Mouse (Mus musculus) neural tube, embryonic 13.5 days (tissue): ENCODE results near the gene Frs2. TPM values are rescaled to one million over a fixed set of nuclear protein-coding genes. Genes with fewer than 3 reads are reported as not detected.

Experiments used
- ATAC-seq: fragments of 200-750 bp; cut with Nextera tagmentation; 2 replicates; pipeline ENCODE4 v1.8.0; 2017; ENCODE audit warnings: low read depth, mild to moderate bottlenecking, moderate TSS enrichment, moderate library complexity
- H3K27ac ChIP-seq: fragments of 300-500 bp; sonication (generic); replicated peaks from 2 replicates; pipeline ENCODE4 v1.5.1; 2015; ENCODE audit warnings: moderate library complexity, mild to moderate bottlenecking, inconsistent platforms
- H3K27me3 ChIP-seq: fragments of 300-500 bp; sonication (generic); 2 replicates; pipeline ENCODE4 v1.6.1; 2015; ENCODE audit warnings: mild to moderate bottlenecking, inconsistent platforms
- H3K36me3 ChIP-seq: fragments of 300-500 bp; sonication (generic); 2 replicates; pipeline ENCODE4 v1.6.1; 2015; ENCODE audit warnings: mild to moderate bottlenecking, inconsistent platforms
- H3K4me1 ChIP-seq: fragments of 300-500 bp; sonication (generic); replicated peaks from 2 replicates; pipeline ENCODE4 v1.6.1; 2015; ENCODE audit warnings: inconsistent platforms
- H3K4me2 ChIP-seq: fragments of 300-500 bp; sonication (generic); 2 replicates; pipeline ENCODE4 v1.6.1; 2015; ENCODE audit warnings: inconsistent platforms, mild to moderate bottlenecking, moderate library complexity
- H3K4me3 ChIP-seq: fragments of 300-500 bp; sonication (generic); 2 replicates; pipeline ENCODE4 v1.5.1; 2015; ENCODE audit warnings: mild to moderate bottlenecking, inconsistent platforms
- H3K9ac ChIP-seq: fragments of 300-500 bp; sonication (generic); 2 replicates; pipeline ENCODE4 v1.6.1; 2015; ENCODE audit warnings: moderate library complexity, mild to moderate bottlenecking, inconsistent platforms
- H3K9me3 ChIP-seq: fragments of 300-500 bp; sonication (generic); 2 replicates; pipeline ENCODE4 v1.6.1; 2016; ENCODE audit warnings: inconsistent platforms
- WGBS: fragments of 180-500 bp; shearing (Covaris S2); methylation state at CpG from one replicate; pipeline ENCODE4 v1.1.7; 2015; 5-methylcytosine and 5-hydroxymethylcytosine counted together
- polyA plus RNA-seq: library from polyadenylated mRNA; unstranded; fragments of >200 nt; fragmentation: Nextera tagmentation; extraction: Ambion mirVana; gene quantifications from 2 replicates; pipeline ENCODE4 v1.2.1, GENCODE M21; 2015

The Frs2 gene
- polyA plus RNA-seq, 1 experiment from 2014 or later, result 20.9 TPM

DNA sequence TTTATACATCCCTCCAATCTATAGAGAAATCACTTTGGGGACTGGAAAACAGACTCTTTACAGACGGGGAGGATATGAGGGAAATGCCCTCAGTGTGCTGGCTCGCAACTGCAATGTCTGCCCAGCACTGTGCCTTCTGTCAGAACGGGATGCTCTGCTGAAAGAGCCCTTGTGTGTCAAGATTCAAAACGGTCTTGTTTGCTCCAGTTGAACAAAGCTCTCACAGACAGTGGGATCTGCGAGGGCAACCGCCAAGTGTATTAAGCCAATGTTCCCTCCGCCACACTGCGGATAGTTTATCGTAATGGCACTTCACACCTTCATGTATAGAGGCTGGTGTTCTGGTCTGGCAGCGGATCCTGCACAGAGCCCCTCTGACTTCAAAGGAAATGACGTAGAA, 14.3 kb upstream of the Frs2 start:
- ATAC-seq, result 0 out of 2 replicates have a peak, but pooled peaks have one; percentile 32
- 0 out of 2 replicates have a peak, but pooled peaks cover 5% of the 10 kb centered on the region for H3K4me1 ChIP-seq
- no peak overlapping the region for H3K27ac ChIP-seq
- 0 out of 2 replicates have a peak overlapping the region, but pooled peaks have one; percentile 51 for H3K9ac ChIP-seq
- H3K9me3 ChIP-seq, result no peaks in the 10 kb centered on the region
- no peaks in the 10 kb centered on the region for H3K27me3 ChIP-seq
- 41% methylated on average over 11 of the region's 11 CpGs for WGBS
- no peak overlapping the region for H3K4me3 ChIP-seq
- H3K36me3 ChIP-seq, result no peaks in the 10 kb centered on the region
- peak overlapping the region; percentile 35 for H3K4me2 ChIP-seq

DNA sequence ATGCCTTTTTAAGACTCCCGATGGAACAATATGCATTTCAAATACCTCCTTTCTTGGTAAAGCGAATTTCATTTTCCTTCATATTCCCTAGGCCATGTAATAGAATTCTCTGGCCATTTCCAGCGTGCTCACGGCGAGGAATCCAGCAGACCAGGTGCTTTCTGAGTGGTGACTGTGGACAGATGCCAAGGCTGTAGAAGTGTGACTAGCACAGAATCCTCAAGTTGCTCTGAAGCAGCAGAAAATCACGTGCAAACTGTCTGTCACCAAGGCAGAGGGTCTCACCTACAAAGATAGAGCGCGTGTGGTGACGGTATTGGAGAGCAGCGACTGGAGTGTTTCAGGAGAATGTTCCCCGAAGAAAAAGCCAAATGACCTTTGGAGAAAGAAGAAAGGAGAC, 11.8 kb upstream of the Frs2 start:
- Histone ChIP-seq H3K27me3 (no peaks in the 10 kb centered on the region), H3K9me3 (no peaks in the 10 kb centered on the region), H3K36me3 (no peaks in the 10 kb centered on the region), H3K9ac (no peak overlapping the region), H3K27ac (no peak overlapping the region), H3K4me3 (no peak overlapping the region), H3K4me2 (no peak overlapping the region), H3K4me1 (0 out of 2 replicates have a peak, but pooled peaks cover 5% of the 10 kb centered on the region)
- no peak for ATAC-seq
- WGBS, result 76% methylated on average over 11 of the region's 11 CpGs

DNA sequence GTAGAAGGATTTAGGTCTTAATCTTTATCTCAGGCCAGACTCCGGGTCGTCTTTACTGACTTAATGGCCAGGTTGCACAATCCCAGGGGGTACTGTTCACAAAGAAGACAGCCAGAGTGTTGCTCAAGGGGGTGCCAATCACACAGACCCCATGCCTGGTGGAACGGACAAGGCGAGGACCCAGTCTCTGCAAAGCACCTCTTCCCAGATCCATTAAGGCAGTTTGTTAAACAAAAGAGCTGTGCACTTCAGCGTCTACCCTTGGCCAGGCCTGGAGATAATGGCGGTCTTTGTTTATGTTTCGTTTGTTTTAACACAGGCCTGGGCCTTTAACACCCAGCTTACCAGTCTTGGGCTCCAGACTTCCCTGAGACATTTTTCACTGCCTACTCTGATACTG, 3.9 kb upstream of the Frs2 start:
- Histone ChIP-seq H3K36me3 (no peaks in the 10 kb centered on the region), H3K9ac (no peak overlapping the region), H3K4me1 (peaks cover 39% of the 10 kb centered on the region), H3K4me3 (no peak overlapping the region), H3K27me3 (no peaks in the 10 kb centered on the region), H3K4me2 (no peak overlapping the region), H3K9me3 (no peaks in the 10 kb centered on the region), H3K27ac (no peak overlapping the region)
- 8% methylated on average over 7 of the region's 7 CpGs for WGBS
- no peak for ATAC-seq

DNA sequence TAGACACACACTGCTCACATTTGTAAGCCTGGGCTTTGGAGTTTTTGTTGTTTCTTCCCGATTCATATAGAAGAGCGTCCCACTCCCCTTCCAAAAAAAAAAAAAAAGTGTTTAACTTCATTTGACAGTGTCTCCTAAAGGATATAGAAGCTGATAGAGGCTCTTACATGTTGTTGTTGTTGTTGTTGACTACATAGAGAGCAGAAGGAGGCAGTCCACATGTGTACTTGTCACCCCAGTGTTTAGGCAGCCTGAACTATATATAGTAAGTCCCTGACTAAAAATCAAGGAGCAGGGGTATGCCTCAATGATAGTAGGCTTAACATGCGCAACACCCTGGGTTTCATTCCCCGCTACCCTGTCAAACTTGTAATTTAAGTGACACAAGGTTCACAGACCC, 3.3 kb upstream of the Frs2 start:
- no peaks in the 10 kb centered on the region for H3K36me3 ChIP-seq
- ATAC-seq, result no peak
- H3K4me1 ChIP-seq, result peaks cover 44% of the 10 kb centered on the region
- no peak overlapping the region for H3K4me3 ChIP-seq
- H3K4me2 ChIP-seq, result peak overlapping the region; percentile 78; the same call in 1 of the 2 replicates
- no peak overlapping the region for H3K27ac ChIP-seq
- H3K9me3 ChIP-seq, result no peaks in the 10 kb centered on the region
- H3K9ac ChIP-seq, result no peak overlapping the region
- no peaks in the 10 kb centered on the region for H3K27me3 ChIP-seq
- WGBS, result 42% methylated on average over 4 of the region's 4 CpGs

DNA sequence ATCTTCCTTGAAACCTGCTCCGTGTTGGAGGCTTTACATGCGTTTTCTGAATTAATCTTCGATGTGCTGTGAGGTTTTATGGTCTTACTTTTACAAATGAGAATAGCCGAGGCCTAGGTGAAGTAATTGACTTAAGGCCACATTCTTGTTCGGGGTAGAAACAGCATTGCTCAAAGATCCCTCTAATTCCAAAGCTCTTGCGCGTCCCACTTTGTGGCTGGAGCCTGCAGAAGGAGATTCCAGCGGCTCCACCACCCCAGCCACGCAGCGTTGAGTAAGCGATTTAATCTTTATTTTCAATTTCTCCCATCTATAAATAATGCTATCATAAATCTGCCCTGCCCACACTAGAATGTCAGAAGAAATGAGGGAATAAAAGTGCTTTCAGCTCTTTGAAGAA, 2.9 kb upstream of the Frs2 start:
- H3K36me3 ChIP-seq, result no peaks in the 10 kb centered on the region
- WGBS, result 9% methylated on average over 11 of the region's 11 CpGs
- no peak for ATAC-seq

DNA sequence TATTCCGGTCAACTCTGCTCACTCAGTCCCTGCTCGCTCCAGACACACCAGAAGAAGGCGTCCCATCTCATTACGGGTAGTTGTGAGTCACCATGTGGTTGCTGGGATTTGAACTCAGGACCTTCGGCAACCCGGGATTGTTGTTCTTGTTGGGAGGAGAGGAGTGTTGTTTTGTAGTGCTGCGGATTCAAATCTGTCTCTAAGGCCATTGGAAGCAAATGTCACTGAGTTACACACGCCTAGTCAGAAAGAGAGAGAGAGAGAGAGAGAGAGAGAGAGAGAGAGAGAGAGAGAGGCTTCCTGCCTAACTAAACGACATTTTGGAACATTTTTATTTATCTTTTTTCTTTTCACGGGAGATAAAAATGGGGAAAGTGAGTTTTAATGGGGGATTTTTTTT, 2.4 kb upstream of the Frs2 start:
- Histone ChIP-seq H3K4me3 (no peak overlapping the region), H3K9me3 (no peaks in the 10 kb centered on the region), H3K4me2 (peak overlapping the region; percentile 78; the same call in 1 of the 2 replicates), H3K36me3 (no peaks in the 10 kb centered on the region), H3K27me3 (no peaks in the 10 kb centered on the region), H3K27ac (no peak overlapping the region), H3K4me1 (peaks cover 52% of the 10 kb centered on the region), H3K9ac (no peak overlapping the region)
- WGBS, result 17% methylated on average over 10 of the region's 10 CpGs
- ATAC-seq, result no peak

More for the DNA sequence above, 2.9 kb upstream of the Frs2 start:
- Histone ChIP-seq H3K4me2 (peak overlapping the region; percentile 78; the same call in 1 of the 2 replicates), H3K4me3 (no peak overlapping the region), H3K4me1 (peaks cover 48% of the 10 kb centered on the region), H3K27me3 (no peaks in the 10 kb centered on the region), H3K9ac (no peak overlapping the region), H3K27ac (no peak overlapping the region), H3K9me3 (no peaks in the 10 kb centered on the region)

DNA sequence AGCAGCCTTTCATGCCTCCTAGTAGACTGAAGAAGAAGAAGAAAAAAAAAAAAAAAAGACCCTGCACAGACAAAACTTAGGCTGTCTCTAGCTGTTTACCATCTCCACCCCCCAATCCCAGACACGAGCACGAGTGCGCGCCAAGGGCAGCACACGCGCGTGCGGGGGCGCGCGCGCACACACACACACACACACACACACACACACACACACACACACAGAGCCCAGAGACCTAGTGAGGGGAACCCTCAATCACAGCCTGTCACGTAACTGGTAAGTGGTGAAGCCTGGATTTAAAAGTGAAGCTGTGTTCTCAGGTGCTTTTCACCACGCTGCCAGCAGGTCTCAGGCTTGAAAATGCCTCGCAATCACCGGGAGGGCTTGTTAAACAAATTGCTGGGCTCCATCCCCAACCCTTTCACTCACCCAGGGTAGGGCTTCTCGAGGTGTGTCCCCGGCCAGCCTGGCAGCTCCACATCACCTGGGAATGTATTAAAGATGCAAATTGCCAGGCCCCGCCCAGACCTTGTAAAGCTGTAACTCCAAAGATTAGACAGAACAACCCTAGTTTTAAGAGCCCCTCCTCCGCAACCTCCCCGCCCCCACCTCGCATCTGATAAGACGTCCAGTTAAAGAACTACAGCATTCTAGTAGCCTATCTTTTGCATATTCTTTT, 1.7 kb upstream of the Frs2 start:
- Histone ChIP-seq H3K4me3 (peak overlapping the region; percentile 35), H3K27me3 (no peaks in the 10 kb centered on the region), H3K9me3 (no peaks in the 10 kb centered on the region), H3K9ac (peak overlapping the region; percentile 64), H3K36me3 (no peaks in the 10 kb centered on the region), H3K27ac (no peak overlapping the region), H3K4me1 (peaks cover 59% of the 10 kb centered on the region), H3K4me2 (peak overlapping the region; percentile 78)
- no peak for ATAC-seq
- WGBS, result 2% methylated on average over 23 of the region's 23 CpGs

DNA sequence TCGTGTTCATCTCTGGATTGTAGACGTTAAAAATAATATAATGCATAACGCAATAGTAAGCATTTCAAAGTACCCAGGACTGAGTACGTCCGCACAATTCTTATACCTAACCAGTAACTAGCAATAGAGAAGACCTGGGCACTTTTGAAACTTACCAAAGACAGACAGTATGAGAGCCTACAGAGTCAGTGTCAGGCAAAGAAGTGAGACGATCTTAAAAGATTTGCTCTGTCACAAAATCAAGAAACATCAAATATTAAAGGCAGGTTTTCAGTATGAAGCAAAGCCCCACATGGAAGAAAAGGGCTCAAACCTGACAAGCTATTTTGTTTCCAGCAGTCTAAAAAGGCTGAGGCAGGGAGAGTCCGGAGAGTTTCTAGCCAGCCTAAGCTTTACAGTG, 907 bp upstream of the Frs2 start:
- Histone ChIP-seq H3K27ac (no peak overlapping the region), H3K4me3 (peak overlapping the region; percentile 100), H3K27me3 (no peaks in the 10 kb centered on the region), H3K36me3 (no peaks in the 10 kb centered on the region), H3K4me1 (peaks cover 67% of the 10 kb centered on the region), H3K9ac (peak overlapping the region; percentile 97; the same call in 1 of the 2 replicates), H3K9me3 (no peaks in the 10 kb centered on the region), H3K4me2 (peak overlapping the region; percentile 78)
- no peak for ATAC-seq
- 17% methylated on average over 7 of the region's 7 CpGs for WGBS

DNA sequence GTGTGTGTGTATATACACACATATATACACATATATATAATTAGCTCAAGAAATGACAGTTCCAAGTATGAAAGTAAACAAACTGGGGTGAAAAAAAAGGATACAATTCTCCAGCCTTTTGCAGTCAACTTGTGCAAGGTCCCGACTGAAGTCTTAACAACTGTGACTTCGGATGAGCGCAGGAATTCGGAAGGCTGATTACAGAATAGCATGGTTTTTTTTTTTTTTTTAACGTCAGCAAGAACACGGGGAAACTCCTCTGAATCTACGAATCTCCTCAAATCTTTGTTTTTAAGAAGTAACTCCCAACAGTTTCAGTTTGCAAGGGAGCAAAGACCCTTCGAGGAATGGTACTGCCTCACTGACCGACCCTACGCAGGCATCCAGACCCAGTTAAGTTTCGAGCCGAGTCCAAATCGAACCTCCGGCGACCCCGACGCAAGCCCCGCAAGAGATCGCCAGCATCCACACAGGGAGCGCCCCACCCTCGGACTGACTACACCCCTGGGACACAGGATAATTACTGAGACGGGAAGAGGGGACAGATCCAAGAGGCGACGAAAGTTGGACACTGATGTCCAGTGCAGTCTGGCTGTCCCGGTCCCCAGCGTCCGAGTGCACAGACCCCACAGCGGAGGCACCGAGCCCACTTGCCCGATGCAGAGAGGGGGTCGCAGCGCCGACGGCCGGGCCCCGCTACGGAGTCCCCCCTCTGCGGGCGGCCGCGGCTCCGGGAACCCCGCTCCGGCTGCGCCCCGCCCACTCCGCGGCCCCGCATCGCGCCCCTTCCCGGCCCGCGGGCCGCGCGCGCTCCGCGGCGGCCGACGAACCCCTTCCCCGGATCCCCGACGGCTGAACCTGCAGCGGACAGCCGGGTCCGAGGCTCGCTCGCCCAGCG, 622 bp downstream of the Frs2 start:
- WGBS, result under 1% methylated on average over 69 of the region's 72 CpGs
- Histone ChIP-seq H3K36me3 (no peaks in the 10 kb centered on the region), H3K27me3 (no peaks in the 10 kb centered on the region), H3K4me3 (peak overlapping the region; percentile 100), H3K9me3 (no peaks in the 10 kb centered on the region), H3K4me1 (peaks cover 70% of the 10 kb centered on the region), H3K27ac (peak overlapping the region; percentile 90), H3K4me2 (peak overlapping the region; percentile 78), H3K9ac (peak overlapping the region; percentile 97)
- ATAC-seq, result peak; percentile 58

DNA sequence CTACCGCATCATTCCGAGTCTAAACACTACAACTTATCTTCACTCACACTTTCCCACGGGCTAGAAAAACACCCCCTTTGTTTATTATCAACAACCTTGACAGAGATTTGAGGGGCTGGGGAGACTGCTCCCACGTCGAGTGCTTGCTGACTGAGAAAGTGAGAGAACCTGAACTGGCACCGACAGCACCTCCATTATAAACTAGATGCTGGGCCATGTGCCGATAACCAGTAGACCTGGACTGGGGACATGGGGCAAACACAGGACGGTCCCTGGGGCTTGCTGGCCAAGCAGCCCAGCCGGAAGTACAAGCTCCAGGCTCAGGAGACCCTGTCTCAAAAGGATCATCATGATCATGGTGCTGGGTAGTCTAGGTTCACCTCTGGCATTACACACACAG, 1.9 kb downstream of the Frs2 start:
- H3K4me3 ChIP-seq, result peak overlapping the region; percentile 11
- no peaks in the 10 kb centered on the region for H3K27me3 ChIP-seq
- 71% methylated on average over 9 of the region's 9 CpGs for WGBS
- H3K9me3 ChIP-seq, result no peaks in the 10 kb centered on the region
- H3K9ac ChIP-seq, result no peak overlapping the region
- H3K4me1 ChIP-seq, result peaks cover 65% of the 10 kb centered on the region
- H3K4me2 ChIP-seq, result peak overlapping the region; percentile 78
- no peak for ATAC-seq
- no peak overlapping the region for H3K27ac ChIP-seq
- no peaks in the 10 kb centered on the region for H3K36me3 ChIP-seq

DNA sequence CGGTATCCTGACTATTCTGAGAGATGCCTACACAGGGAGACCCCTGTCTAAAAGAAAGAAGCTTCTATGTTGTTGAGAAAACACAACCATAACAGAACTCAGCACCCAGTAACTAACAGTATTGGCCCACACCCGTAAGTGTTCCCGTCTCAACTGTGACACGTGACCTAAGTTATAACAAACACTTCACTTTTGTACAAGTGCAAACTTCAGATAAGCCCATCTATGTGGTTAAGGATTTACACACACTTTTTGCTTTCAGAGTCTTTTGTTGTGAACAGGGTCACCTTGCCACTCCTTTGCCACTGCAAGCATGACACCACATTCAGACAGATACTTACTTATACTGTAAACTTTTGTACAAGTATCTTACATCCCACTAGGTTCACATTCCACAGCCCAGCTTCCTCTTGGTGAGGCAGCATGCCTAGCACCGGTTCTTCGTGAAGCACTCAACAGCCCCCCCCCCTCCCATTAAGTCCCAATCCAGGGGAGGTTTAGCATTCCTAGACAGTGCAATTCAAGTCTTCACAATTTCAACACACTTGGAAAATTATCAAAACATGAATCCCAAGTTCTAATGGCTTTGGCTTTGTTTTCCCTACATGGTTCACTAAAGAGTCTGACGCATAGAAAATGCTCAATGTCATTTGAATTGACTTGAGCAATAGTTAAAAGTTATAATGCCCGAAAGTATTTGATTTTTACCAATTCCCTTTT, 2.6 kb downstream of the Frs2 start:
- Histone ChIP-seq H3K4me1 (peaks cover 60% of the 10 kb centered on the region), H3K9ac (no peak overlapping the region), H3K27ac (no peak overlapping the region), H3K36me3 (no peaks in the 10 kb centered on the region), H3K4me3 (no peak overlapping the region), H3K4me2 (no peak overlapping the region), H3K9me3 (no peaks in the 10 kb centered on the region), H3K27me3 (no peaks in the 10 kb centered on the region)
- 87% methylated on average over 8 of the region's 8 CpGs for WGBS
- ATAC-seq, result no peak

DNA sequence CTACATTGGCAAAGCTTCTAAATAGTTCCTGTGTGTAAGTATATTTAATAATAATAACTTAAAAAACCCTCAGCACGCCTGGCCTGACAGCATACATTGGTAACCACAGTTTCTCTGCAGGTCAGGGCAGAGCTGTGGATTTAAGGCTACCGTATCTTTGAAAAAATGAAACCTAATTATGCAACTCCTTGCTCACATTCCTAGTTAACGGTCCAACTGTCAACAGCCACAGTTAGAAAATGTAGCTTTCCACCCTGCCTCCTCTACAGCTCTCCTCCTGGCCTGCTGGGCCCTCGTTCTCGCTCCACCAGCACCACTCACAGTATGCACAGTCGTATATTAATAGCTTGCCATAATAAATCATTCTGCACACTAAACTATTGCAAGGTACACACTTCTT, 3.7 kb downstream of the Frs2 start:
- Histone ChIP-seq H3K4me2 (no peak overlapping the region), H3K9ac (no peak overlapping the region), H3K4me1 (peaks cover 49% of the 10 kb centered on the region), H3K4me3 (no peak overlapping the region), H3K27me3 (no peaks in the 10 kb centered on the region), H3K9me3 (no peaks in the 10 kb centered on the region), H3K27ac (no peak overlapping the region), H3K36me3 (no peaks in the 10 kb centered on the region)
- 65% methylated on average over 6 of the region's 6 CpGs for WGBS
- ATAC-seq, result no peak
